Mouse (Mus musculus): ENCODE data around the gene Wtap. TPM values are rescaled to one million over a fixed set of nuclear protein-coding genes. Genes with fewer than 3 reads are reported as not detected.
A peak's percentile ranks its signal among the peaks of the same experiment; 100 is the strongest.
"Not testable (repeated sequence)": the region's sequence is repeated elsewhere in the genome, so short reads cannot be mapped to it uniquely, and the experiment has no call there.

Wtap gene
- polyA plus RNA-seq, 1 experiment from 2014 or later = 150 TPM

DNA sequence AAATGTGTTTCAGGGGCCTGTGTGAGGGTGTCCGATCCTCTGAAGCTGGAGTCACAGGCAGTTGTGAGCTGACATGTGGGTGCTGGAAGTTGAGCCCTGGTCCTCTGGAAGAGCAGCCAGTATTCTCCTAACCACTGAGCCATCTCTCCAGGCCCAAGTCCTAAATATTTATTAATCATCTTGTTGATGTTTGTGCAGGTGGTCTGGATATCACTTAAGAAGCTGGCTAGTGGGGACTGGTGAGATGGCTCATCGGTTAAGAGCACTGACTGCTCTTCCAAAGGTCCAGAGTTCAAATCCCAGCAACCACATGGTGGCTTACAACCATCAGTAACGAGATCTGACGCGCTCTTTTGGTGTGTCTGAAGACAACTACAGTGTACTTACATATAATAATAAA is 44.3 kb downstream of the Wtap start:
- Histone ChIP-seq H3K27ac (no peak overlapping the region), H3K36me3 (ENCODE audit: insufficient read depth, low read length) (peaks cover 28% of the 10 kb centered on the region), H3K4me1 (replicated peaks; ENCODE audit: insufficient read depth, low read length) (no peaks in the 10 kb centered on the region), H3K9ac (ENCODE audit: low read depth, low read length) (no peak overlapping the region), H3K27me3 (ENCODE audit: insufficient read depth, low read length) (no peaks in the 10 kb centered on the region), H3K9me3 (replicated peaks; ENCODE audit: low read length) (no peaks in the 10 kb centered on the region), H3K4me3 (replicated peaks; ENCODE audit: low read depth, low read length) (no peak overlapping the region), H3K4me2 (ENCODE audit: low read length) (no peak overlapping the region)
- TF ChIP-seq CTCF (IDR thresholded peaks at IDR 0.05; ENCODE audit: low read depth) = no peak
- DNase-seq (ENCODE audit: low spot score) (no peak), ATAC-seq (replicated peaks; ENCODE audit: low FRiP score, low read depth) (no peak)
- 91% methylated on average over 5 of the region's 5 CpGs for WGBS

DNA sequence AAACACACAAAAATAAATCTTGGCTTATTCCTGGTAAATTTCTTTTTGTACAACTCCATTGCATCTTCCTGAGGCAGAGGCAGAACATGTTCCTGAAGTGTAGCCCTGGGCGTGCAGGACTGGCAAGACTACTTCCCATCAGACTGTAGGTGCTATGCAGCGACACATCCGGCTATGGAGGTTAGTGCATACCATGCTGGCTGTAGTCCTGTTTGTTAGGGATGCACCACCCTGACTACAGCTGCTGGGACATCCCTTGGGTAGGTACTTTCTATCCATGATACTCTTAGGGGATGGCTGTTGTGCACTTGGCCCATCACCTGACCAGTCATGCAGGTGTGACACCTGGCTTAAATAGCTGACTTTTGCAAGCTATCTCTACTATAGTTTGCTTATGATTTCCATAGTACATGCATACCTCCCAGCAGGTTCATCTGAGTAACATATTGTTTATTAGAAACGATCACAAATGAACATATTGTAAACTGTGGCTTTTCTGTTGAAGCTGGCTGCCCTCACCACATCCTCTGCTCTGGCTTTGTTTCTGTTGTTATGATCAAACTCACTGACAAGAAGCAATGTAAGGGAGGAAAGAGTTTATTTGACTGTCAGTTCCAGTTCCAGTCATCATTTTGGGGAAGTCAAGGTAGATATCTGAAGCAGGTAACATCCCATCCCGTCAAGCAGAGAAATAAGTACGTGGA is 51.4 kb downstream of the Wtap start:
- Histone ChIP-seq H3K9ac (ENCODE audit: low read depth, low read length) (no peak overlapping the region), H3K27me3 (ENCODE audit: insufficient read depth, low read length) (no peaks in the 10 kb centered on the region)

DNA sequence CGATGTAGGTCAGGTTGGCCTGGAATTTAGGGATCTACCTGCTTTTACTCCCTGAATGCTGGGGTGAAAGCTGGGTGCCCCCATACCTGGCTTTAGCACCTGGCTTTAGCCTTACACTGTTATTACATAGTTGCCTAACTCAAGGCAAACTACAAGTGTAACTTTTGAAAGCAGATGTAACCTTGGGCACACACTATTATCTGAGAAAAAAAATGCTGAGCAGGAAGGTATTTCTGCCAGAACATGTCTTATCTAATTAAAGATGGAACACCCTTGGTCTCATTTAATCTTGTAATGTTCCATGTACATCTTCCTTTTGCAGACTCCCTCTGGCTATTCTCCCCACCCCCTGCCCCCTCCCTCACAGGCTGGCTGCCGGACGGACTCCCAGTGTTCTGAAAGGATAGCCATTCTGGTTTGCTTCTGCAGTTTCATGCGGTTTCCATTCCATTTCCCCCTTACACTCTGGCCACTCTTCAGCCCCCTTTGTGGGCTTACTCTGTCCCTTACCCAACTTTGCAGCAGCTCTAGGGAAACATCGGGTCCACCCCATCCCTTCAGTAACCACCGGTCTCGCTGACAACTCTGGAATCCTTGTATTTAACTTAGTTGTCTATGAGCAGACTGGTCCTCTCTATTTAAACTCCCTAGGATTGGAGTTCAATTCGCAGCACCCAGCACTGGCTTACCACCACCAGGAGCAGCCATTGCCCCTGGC is 52.3 kb downstream of the Wtap start:
- no peak for ATAC-seq (replicated peaks; ENCODE audit: low FRiP score, low read depth)
- no peak for TF ChIP-seq CTCF (IDR thresholded peaks at IDR 0.05; ENCODE audit: low read depth)
- Histone ChIP-seq H3K4me1 (replicated peaks; ENCODE audit: insufficient read depth, low read length) (no peaks in the 10 kb centered on the region), H3K4me3 (replicated peaks; ENCODE audit: low read depth, low read length) (no peak overlapping the region), H3K36me3 (ENCODE audit: insufficient read depth, low read length) (peaks cover 16% of the 10 kb centered on the region; the same call in 1 of the 2 replicates), H3K9ac (ENCODE audit: low read depth, low read length) (no peak overlapping the region), H3K27me3 (ENCODE audit: insufficient read depth, low read length) (no peaks in the 10 kb centered on the region), H3K27ac (no peak overlapping the region), H3K9me3 (replicated peaks; ENCODE audit: low read length) (no peaks in the 10 kb centered on the region), H3K4me2 (ENCODE audit: low read length) (no peak overlapping the region)
- 79% methylated on average over 8 of the region's 8 CpGs for WGBS
- no peak for DNase-seq (ENCODE audit: low spot score)

More for the DNA sequence above, 51.4 kb downstream of the Wtap start:
- no peak for TF ChIP-seq CTCF (IDR thresholded peaks at IDR 0.05; ENCODE audit: low read depth)
- no peak for ATAC-seq (replicated peaks; ENCODE audit: low FRiP score, low read depth)
- Histone ChIP-seq H3K4me3 (replicated peaks; ENCODE audit: low read depth, low read length) (no peak overlapping the region), H3K4me2 (ENCODE audit: low read length) (no peak overlapping the region), H3K27ac (no peak overlapping the region), H3K9me3 (replicated peaks; ENCODE audit: low read length) (no peaks in the 10 kb centered on the region), H3K36me3 (ENCODE audit: insufficient read depth, low read length) (peaks cover 16% of the 10 kb centered on the region; the same call in 1 of the 2 replicates), H3K4me1 (replicated peaks; ENCODE audit: insufficient read depth, low read length) (no peaks in the 10 kb centered on the region)
- WGBS = 94% methylated on average over 6 of the region's 6 CpGs
- DNase-seq (ENCODE audit: low spot score) = no peak

DNA sequence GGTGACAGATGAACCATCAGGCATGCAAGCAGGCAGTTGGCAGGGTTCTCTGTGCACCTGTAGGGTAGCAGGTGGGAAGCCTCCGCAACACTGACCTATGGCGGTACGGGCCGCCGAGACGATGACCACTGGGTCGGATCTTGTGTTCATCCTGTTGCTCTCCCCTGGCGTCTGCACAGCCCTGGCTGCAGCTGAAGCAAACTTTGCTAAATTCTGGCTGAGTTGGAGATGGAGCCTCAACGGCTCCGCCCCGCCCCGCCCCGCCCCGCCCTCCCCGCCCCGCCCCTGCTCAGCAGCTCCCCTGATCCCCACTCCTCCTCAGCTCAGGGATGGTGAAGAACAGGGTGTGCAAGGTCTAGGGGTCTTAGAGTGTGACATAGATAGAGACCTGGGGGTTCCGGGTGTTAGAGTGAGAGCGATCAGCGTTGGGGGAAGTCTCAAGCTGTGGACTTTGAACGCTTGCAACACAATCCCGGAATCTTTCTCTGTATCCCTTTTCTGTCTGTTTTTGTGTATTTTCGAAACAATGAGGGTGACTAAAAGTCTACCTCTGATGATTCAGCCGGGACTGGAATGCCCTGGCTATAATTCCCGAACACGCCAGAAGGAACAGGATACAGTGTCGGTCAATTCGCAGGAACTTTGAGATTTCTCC is 53.7 kb downstream of the Wtap start, which contains the start of gene Acat3:
Gene Acat3 (minus strand): TSS at position 450 of the 655 bp plus-strand sequence.
- Histone ChIP-seq H3K36me3 (ENCODE audit: insufficient read depth, low read length) (peaks cover 12% of the 10 kb centered on the region; the same call in 1 of the 2 replicates), H3K9ac (ENCODE audit: low read depth, low read length) (peak within 1 kb of the TSS; percentile 39), H3K27me3 (ENCODE audit: insufficient read depth, low read length) (no peaks in the 10 kb centered on the region), H3K4me3 (replicated peaks; ENCODE audit: low read depth, low read length) (peak within 1 kb of the TSS; percentile 28), H3K9me3 (replicated peaks; ENCODE audit: low read length) (no peaks in the 10 kb centered on the region), H3K27ac (peak within 1 kb of the TSS; percentile 57), H3K4me1 (replicated peaks; ENCODE audit: insufficient read depth, low read length) (no peaks in the 10 kb centered on the region), H3K4me2 (ENCODE audit: low read length) (peak within 1 kb of the TSS; percentile 63)
- ATAC-seq (replicated peaks; ENCODE audit: low FRiP score, low read depth) (peak; percentile 51), DNase-seq (ENCODE audit: low spot score) (peak; percentile 53)
- WGBS = 11% methylated on average over 27 of the region's 27 CpGs
- no peak for TF ChIP-seq CTCF (IDR thresholded peaks at IDR 0.05; ENCODE audit: low read depth)

DNA sequence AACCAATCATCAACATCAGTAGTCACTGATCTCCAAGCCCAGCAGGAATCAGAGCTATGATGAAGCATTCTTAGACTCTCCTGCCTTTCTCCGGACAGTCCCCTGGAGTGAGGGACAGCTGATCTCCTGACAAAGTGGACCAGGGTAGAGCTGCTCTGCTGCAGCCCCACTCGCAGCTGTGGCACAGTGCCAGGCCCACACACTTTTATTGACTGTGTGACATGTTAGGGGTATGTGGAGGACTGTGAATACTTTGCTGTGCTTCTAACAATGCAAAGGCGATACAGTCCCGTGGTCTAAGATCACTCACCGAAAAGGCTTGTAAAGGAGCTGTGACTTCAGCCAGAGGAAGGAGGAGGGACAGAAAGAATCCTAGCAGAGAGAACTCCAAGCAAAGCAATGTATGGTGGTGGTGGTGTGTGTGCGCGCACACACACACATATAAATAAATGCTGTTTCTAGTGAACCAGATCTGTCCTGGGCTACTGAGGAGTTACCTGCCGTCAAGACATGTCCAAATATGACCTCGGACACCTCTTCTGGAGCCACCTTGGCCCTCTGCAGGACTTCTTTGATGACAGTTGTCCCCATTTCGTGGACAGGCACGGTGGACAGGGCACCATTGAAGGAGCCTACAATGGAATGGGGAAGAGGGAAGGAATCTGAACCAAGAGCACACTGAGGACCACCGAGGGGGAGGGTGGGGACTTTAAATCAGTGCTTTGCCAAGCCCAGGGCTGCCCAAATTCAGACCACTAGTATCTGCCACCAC is 54.4 kb downstream of the Wtap start:
- WGBS = 68% methylated on average over 2 of the region's 12 CpGs
- Histone ChIP-seq H3K4me2 (ENCODE audit: low read length) (peak overlapping the region; percentile 63), H3K9ac (ENCODE audit: low read depth, low read length) (peak overlapping the region; percentile 39; the same call in 1 of the 2 replicates), H3K4me3 (replicated peaks; ENCODE audit: low read depth, low read length) (peak overlapping the region; percentile 28)
- not testable (repeated sequence) for H3K9me3 ChIP-seq (replicated peaks; ENCODE audit: low read length); DNase-seq (ENCODE audit: low spot score); H3K27me3 ChIP-seq (ENCODE audit: insufficient read depth, low read length); ATAC-seq (replicated peaks; ENCODE audit: low FRiP score, low read depth); H3K36me3 ChIP-seq (ENCODE audit: insufficient read depth, low read length); H3K27ac ChIP-seq; H3K4me1 ChIP-seq (replicated peaks; ENCODE audit: insufficient read depth, low read length)

DNA sequence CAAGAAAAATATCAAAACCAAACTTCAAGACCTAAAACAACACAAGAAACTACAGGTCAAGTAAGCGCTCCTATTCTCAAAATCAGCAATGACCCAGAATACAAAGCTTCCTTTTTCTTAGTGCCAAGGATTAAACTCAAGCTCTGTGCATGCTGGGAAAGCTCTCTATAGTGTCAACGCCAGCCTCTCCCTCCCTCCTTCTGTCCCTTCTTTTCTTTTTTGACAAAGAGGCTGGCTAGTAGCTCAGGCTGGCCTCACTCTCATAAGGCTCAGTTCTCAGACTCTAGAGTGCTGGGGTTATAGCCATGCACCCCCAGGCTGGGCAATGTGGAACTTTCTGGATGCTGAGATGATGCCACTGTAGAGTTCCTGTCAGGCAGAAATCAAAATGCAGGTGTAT is 55.9 kb downstream of the Wtap start:
- Histone ChIP-seq H3K27ac (no peak overlapping the region), H3K4me2 (ENCODE audit: low read length) (no peak overlapping the region), H3K4me3 (replicated peaks; ENCODE audit: low read depth, low read length) (no peak overlapping the region), H3K36me3 (ENCODE audit: insufficient read depth, low read length) (0 out of 2 replicates have a peak, but pooled peaks cover 4% of the 10 kb centered on the region), H3K27me3 (ENCODE audit: insufficient read depth, low read length) (no peaks in the 10 kb centered on the region), H3K4me1 (replicated peaks; ENCODE audit: insufficient read depth, low read length) (no peaks in the 10 kb centered on the region), H3K9ac (ENCODE audit: low read depth, low read length) (no peak overlapping the region), H3K9me3 (replicated peaks; ENCODE audit: low read length) (no peaks in the 10 kb centered on the region)
- no peak for DNase-seq (ENCODE audit: low spot score)
- WGBS = 68% methylated on average over 2 of the region's 2 CpGs
- TF ChIP-seq CTCF (IDR thresholded peaks at IDR 0.05; ENCODE audit: low read depth) = no peak
- ATAC-seq (replicated peaks; ENCODE audit: low FRiP score, low read depth) = no peak
